Mouse (Mus musculus): ENCODE results near the gene Trnp1.

The Trnp1 gene

GRCm38 (mm10) chr4:133498160-133498724 lies at the start of gene Trnp1:
Gene Trnp1 (minus strand): TSS chr4:133498550.
- peak; percentile 94 for DNase-seq (ENCODE audit: low read depth, low spot score)

- peak; percentile 98 for DNase-seq (ENCODE audit: low read depth, low spot score)
These were observed 47.2 kb upstream of the Trnp1 start, which contains the start of gene Nudc for GRCm38 (mm10) chr4:133545272-133546231. Gene Nudc (minus strand): TSS chr4:133545996.

GRCm38 (mm10) chr4:133536652-133537051 lies 38.3 kb upstream of the Trnp1 start:
- DNase-seq (ENCODE audit: low read depth, low spot score): no peak

GRCm38 (mm10) chr4:133536081-133536480 lies 37.7 kb upstream of the Trnp1 start:
- peak; percentile 37 for DNase-seq (ENCODE audit: low read depth, low spot score)

- no peak for DNase-seq (ENCODE audit: low read depth, low spot score)
These were observed 34.4 kb upstream of the Trnp1 start for GRCm38 (mm10) chr4:133532777-133533176.

GRCm38 (mm10) chr4:133527788-133528187 lies 29.4 kb upstream of the Trnp1 start:
- no peak for DNase-seq (ENCODE audit: low read depth, low spot score)

- DNase-seq (ENCODE audit: low read depth, low spot score): no peak
These were observed 23.2 kb upstream of the Trnp1 start for GRCm38 (mm10) chr4:133521502-133521901.

GRCm38 (mm10) chr4:133519369-133519665 lies 21.0 kb upstream of the Trnp1 start:
- DNase-seq (ENCODE audit: low read depth, low spot score): peak; percentile 27

GRCm38 (mm10) chr4:133518601-133519368 lies 20.4 kb upstream of the Trnp1 start, which contains the start of gene Kdf1:
Gene Kdf1 (plus strand): TSS chr4:133518963.
- DNase-seq (ENCODE audit: low read depth, low spot score): peak; percentile 38

- DNase-seq (ENCODE audit: low read depth, low spot score): peak; percentile 85
These were observed 14.6 kb upstream of the Trnp1 start for GRCm38 (mm10) chr4:133512972-133513371.

- peak; percentile 64 for DNase-seq (ENCODE audit: low read depth, low spot score)
These were observed 14.2 kb upstream of the Trnp1 start for GRCm38 (mm10) chr4:133512511-133512910.

- no peak for DNase-seq (ENCODE audit: low read depth, low spot score)
These were observed 12.7 kb upstream of the Trnp1 start for GRCm38 (mm10) chr4:133511050-133511449.

- no peak for DNase-seq (ENCODE audit: low read depth, low spot score)
These were observed 10.6 kb upstream of the Trnp1 start for GRCm38 (mm10) chr4:133508990-133509389.

GRCm38 (mm10) chr4:133506573-133506972 lies 8.2 kb upstream of the Trnp1 start:
- no peak for DNase-seq (ENCODE audit: low read depth, low spot score)

GRCm38 (mm10) chr4:133504755-133505485 lies 6.6 kb upstream of the Trnp1 start:
- no peak for DNase-seq (ENCODE audit: low read depth, low spot score)

- DNase-seq (ENCODE audit: low read depth, low spot score): no peak
These were observed 6.0 kb upstream of the Trnp1 start for GRCm38 (mm10) chr4:133504300-133504699.

GRCm38 (mm10) chr4:133501514-133501913 lies 3.2 kb upstream of the Trnp1 start:
- DNase-seq (ENCODE audit: low read depth, low spot score): no peak

- peak; percentile 58 for DNase-seq (ENCODE audit: low read depth, low spot score)
These were observed 740 bp downstream of the Trnp1 start for GRCm38 (mm10) chr4:133497461-133498159.

- DNase-seq (ENCODE audit: low read depth, low spot score): no peak
These were observed 1.5 kb downstream of the Trnp1 start for GRCm38 (mm10) chr4:133496738-133497445.

GRCm38 (mm10) chr4:133495711-133496110 lies 2.6 kb downstream of the Trnp1 start:
- DNase-seq (ENCODE audit: low read depth, low spot score): peak; percentile 37
